Mouse (Mus musculus): ENCODE measurements around the gene C030005K15Rik.
"Not testable (repeated sequence)": the region's sequence is repeated elsewhere in the genome, so short reads cannot be mapped to it uniquely, and the experiment has no call there.

Gene C030005K15Rik

DNA sequence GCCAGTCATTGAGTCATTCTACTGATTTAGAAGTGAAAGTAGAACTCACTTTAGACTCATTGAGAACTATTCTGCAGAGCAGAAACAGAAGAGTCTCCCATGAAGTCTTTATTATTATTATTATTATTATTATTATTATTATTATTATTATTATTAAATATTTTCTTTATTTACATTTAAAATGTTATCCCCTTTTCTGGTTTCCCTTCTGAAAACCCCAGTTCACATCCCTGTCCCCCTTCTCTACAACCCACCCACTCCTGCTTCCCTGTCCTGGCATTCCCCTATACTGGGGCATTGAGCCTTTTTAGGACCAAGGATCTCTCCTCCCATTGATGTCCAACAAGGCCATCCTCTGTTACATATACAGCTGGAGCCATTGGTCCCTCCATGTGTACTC lies at the start of gene C030005K15Rik:
C030005K15Rik (minus strand) TSS at position 101 of the 400 bp plus-strand sequence.
- in situ Hi-C loops (cut with MboI; ENCODE audit: unreplicated experiment in 2 of 2), result not testable (repeated sequence)

DNA sequence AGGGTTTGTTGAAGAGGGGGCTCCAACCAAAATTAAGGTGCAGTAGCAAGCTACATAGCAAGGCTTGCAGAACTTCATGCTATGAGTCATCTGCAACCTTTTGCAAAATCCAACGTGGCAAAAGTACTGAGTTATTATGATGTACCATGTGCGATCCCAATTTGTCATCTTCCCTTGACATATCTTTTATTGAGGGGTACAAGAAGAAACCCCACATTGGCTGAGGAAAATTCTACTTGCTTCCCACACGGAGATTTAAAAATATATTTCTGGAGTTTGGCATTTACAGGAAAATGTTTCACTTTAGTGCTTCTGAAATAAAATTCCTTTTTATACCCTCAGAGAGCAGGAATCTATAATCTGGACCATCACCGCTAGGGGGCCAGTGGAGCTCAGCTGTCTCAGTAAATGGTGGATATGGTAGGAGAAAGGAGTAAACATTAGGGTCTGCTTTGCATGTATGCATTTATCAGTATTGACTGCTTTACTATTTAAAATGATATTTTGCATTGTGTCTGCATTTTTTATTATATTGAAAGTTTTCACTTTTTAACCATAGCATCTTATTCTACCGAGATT lies 41.7 kb upstream of the C030005K15Rik start:
- in situ Hi-C loops (cut with MboI; ENCODE audit: unreplicated experiment in 2 of 2), result no loop called here

DNA sequence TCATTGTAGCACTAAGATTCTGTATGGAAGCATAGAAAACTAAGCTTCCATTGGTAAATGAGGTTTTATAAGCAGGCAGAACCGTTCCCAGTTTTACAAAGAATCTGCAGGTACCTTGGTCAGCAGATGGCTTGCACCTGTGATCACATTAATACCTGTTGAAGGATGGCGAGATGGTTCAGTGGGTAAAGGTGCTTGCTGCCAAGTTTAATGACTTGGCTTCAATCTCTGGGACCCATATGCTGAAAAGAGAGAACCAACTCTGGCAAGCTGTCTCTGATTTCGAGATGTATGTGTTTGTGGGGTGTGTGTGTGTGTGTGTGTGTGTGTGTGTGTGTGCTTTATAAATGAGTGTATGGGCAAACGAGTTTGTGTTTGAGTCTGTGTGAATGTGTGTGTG lies 27.3 kb upstream of the C030005K15Rik start:
- in situ Hi-C loops (cut with MboI; ENCODE audit: unreplicated experiment in 2 of 2), result no loop called here

DNA sequence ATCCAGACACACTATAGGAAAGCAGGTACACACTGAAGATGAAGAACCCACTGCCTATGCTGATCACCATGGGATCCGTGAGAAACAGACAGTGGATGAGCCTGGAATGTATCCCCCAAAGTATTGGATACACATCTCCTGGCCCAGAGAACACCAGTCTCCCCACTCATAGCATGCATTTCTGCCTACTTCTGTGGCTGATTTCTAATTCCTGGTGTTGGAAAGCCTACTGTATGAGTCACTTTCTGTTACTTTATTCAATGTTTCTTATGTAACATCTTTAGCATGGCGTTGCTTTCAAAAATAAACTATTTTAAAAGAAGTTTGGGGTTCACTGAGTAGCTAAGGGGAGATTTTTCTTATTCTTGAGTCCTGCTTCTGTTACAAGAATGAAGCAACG lies 20.7 kb upstream of the C030005K15Rik start:
- in situ Hi-C loops (cut with MboI; ENCODE audit: unreplicated experiment in 2 of 2), result no loop called here

DNA sequence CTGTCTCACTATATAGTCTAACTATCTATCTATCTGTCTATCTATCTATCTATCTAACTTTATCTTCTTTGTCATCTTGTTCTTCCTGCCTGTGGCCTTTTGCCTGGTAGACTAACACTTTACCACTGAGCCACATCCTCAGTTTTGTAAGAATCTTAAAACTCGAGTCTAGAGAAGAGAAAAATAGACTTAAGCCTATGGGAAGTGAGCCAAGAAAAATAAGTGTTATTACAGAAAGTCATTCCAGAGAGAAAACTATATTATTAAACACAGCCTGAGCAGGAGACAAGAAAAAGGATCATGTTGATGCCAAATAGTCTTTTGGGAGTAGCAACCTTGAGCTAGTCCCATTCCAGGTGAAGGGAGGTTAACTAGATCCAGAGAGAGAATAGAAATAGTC lies 626 bp downstream of the C030005K15Rik start:
- in situ Hi-C loops (cut with MboI; ENCODE audit: unreplicated experiment in 2 of 2), result no loop called here

DNA sequence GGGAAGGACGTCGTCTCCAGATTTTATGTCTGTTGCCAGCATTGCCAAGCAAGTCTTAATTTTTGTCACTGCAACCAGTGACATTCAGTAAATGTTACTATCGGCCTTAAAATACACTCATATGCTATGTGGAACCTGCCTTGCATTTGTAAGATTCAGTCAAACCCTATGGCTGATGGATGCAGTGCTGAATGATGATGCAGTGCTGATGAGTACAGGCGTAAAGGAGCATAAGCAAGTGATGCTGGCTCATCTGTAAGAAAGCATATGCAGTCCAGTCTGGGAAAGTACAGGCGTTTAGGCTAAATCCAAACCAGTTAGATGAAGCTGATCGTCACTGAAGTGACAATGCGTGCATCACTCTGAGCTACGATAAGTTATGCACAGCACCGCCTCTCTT lies 3.8 kb downstream of the C030005K15Rik start:
- in situ Hi-C loops (cut with MboI; ENCODE audit: unreplicated experiment in 2 of 2), result loop anchor here (5.0 to 25.0 kb wide), 2 partner anchors 1370 to 1890 kb away; no protein-coding TSS in a partner anchor

DNA sequence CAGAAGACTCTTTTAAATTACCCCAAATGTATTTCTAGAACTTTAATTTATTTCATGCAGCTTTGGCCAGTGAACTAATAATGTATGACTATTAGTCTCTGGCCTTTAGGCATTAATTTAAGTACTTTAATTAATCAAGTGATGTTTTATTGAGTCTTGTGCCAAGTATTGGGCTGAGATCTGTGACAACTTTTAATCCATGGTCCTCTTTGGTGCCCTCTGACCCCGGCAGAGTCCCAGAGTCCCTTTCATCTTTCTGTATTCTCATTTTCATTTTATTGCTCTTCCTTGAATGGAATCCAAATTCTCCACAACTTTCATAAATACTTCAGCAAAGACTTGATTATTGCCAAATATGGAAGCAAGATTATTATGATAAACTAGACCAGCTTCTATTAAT lies 5.9 kb downstream of the C030005K15Rik start:
- in situ Hi-C loops (cut with MboI; ENCODE audit: unreplicated experiment in 2 of 2), result loop anchor here (5.0 to 25.0 kb wide), 2 partner anchors 1372 to 1892 kb away; no protein-coding TSS in a partner anchor

DNA sequence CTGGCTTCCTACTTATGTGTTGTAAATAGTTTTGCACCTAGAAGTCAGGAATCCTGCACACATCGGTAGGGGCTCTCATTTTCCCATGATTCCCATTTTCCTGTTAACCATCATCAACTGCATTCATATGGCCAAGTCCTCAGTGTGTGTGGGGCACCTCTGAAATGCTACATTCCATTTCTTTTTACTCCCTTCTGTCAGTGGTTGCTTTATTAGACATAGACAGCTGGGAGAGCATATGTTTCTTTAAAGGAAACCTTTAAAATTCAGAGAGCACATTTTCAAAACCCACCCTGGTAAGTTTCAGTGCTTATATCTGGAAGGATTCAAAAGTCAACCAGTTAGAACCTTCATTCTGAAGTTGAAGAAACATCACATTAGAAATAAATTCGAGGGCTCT lies 8.5 kb downstream of the C030005K15Rik start:
- in situ Hi-C loops (cut with MboI; ENCODE audit: unreplicated experiment in 2 of 2), result loop anchor here (10.0 to 25.0 kb wide), 3 partner anchors 1437 to 1907 kb away; no protein-coding TSS in a partner anchor

DNA sequence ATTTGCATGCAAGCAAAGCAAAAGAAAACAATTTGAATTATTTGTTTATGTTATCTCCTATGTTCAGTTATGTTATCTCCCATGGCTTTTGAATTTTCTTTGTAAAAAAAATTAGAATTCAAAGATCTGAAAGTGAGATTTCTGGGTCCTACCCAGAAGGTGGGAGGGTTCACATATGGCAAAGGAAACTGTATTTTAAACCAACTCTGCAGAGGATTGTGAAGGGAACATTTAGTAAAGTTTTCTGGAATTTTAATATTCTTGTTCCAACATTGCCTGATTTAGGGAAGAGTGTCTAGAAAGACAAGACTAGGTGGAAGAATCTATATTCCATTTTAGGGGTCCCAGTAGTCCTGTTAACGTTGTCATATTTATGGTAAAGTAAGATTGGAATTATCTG lies 9.3 kb downstream of the C030005K15Rik start:
- in situ Hi-C loops (cut with MboI; ENCODE audit: unreplicated experiment in 2 of 2), result loop anchor here (10.0 to 25.0 kb wide), 3 partner anchors 1438 to 1908 kb away; no protein-coding TSS in a partner anchor

DNA sequence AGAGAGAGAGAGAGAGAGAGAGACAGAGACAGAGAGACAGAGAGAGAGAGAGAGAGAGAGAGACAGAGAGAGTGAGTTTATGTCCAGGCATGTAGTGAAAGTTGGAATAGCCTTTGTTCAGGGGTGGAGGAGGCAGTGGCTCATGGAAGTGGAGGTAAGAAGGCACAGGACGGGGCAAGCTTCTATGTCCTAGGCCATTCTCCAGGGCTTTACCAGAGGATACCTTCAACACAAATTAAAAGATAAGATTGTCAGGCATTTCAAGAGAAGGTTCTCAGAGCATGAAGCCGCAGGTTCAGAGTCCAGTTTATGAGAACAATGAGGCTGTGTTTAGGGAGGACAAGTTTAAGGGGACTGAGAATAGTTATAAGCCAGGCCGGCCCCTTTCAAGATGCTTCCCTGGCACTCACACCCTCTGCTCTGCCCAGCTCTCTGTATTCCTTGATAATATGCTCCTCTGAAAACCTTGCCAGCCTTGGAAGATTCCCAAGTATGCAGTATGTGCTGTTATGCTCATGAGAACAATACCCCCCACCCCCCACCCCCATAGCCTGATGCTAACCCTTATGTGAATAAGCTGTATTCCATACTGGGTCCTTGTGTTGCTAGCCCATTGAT lies 11.2 kb downstream of the C030005K15Rik start:
- in situ Hi-C loops (cut with MboI; ENCODE audit: unreplicated experiment in 2 of 2), result loop anchor here (10.0 to 25.0 kb wide), 3 partner anchors 1439 to 1909 kb away; no protein-coding TSS in a partner anchor

DNA sequence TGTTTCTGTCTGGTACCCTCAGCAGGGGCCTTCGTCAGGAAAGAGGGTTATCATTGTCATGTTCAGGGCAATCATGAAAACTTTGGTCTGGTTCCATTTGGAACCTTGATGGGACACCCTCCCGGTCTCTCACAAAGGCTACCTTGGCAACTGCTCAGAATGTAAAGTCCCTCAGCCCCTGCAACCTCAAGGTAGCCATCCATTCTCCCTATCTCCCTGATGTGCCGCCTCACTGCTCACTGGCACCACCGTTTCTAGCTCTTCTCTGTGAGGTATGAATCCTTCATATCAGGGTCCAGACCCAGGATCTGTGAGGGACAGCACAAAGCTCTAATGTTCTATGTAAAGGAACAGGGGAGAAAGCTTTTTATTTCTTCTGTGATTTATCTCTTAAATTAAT lies 12.0 kb downstream of the C030005K15Rik start:
- in situ Hi-C loops (cut with MboI; ENCODE audit: unreplicated experiment in 2 of 2), result loop anchor here (5.0 to 25.0 kb wide), 5 partner anchors 1373 to 1910 kb away; no protein-coding TSS in a partner anchor

DNA sequence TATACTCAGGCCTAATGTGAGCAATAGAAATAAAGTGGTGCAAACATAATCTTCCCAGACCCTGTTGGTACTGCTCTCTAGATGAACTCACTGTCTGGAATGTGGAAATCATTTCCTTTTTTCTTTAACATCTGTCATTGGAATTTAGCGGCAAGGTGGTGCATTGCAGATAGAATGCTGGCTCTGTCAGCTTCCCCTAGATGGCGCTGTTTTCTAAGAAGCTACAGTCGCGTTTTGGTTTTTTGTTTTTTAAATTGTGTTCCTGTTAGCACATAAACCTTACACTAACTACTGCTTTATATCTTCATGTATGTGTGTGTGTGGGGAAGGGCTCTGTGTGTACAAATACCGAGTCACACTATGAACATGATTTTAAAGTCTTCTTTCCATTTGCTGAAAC lies 13.9 kb downstream of the C030005K15Rik start:
- in situ Hi-C loops (cut with MboI; ENCODE audit: unreplicated experiment in 2 of 2), result loop anchor here (5.0 to 25.0 kb wide), 5 partner anchors 1375 to 1912 kb away; no protein-coding TSS in a partner anchor

DNA sequence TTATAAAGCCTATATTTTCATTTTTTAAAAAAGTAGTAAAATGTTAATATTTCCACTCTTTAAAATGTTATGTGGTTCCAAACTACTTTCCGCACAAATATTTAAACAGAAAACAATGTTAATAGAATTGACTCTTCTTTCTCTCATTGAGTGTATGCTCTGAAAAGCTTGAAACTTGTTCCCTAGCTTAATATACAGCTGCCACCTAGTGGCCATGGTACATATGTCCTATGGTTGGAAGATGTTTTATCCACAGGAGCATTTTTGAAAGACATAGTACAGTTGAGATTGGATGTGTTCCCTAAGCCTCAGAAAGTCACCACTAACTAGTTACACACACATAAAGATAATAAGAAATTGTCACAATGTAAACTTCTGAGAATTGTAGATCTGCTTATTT lies 22.0 kb downstream of the C030005K15Rik start:
- in situ Hi-C loops (cut with MboI; ENCODE audit: unreplicated experiment in 2 of 2), result loop anchor here in 1 of 2 experiments (25.0 kb wide), 1 partner anchor 1908 kb away; no protein-coding TSS in a partner anchor

DNA sequence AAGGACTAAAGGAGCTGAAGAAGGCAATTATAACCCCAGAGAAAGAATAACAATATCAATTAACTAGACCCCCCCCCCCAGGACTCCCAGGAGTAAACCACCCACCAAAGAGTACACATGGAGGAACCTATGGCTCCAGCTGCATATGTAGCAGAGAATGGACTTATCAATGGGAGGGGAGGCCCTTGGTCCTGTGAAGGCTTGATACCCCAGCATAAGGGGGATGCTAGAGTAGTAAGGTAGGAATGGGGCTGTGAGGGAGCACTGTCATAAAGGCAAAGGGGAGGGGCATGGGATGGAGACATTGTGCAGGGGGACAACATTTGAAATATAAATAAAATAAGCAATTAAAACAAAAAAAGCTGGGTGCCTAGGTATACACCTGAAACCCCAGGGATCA lies 24.2 kb downstream of the C030005K15Rik start:
- in situ Hi-C loops (cut with MboI; ENCODE audit: unreplicated experiment in 2 of 2), result loop anchor here in 1 of 2 experiments (25.0 kb wide), 1 partner anchor 1910 kb away; no protein-coding TSS in a partner anchor

DNA sequence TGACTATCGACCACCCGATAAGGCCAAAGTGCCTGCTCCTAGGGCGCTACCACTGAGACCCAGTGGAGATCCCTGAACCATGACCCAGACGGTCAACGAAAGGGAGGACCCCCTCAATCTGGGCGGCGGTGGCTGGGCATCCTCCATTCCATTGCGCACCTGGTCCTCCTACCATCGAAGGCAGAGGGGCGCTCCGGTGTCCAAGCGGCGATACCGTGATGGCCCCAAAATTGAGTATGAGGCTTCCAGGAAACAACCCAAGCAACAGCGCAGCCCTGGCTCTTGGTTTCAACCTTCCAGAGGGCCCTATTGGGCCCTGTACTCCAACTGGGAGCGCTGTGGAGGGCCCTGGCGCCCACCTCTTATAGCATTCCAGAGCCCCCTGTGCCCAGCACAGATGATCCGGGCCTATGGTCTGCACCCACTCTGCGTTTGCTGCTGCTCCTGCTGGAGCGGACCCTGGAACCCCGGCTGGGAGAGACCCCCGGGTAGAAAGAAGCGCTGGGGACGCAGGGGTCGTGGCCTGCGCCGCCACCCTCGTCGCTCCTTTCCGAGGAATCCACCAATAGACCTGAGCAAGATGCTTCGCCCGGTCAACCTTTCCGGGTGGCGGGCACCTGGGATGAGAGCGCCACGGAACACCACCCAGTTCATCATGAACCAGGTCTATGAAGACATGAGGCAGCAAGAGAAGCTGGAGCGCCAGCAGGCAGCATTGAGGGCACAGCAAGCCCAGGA lies 33.0 kb downstream of the C030005K15Rik start:
- in situ Hi-C loops (cut with MboI; ENCODE audit: unreplicated experiment in 2 of 2), result loop anchor here (10.0 to 25.0 kb wide), 4 partner anchors 319 to 1806 kb away; no protein-coding TSS in a partner anchor

DNA sequence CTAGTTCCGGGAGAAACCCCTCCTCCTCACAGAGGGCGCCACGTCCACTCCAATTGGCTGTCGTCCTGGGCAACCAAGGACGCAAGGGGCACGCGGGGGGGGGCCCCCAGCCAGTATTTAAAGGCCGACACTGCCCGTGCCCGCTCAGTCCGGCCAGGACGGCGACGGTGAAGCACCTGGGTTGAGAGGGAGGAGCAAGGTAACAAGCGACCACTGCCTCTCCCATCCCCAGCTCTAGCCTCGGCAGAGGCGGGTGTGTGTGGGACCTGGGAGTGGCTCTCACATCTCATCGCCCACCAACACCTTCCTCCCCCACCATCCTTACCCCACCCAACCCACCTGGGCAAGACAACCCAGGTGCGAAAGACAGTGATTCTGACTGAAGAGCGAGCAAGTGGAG lies 33.6 kb downstream of the C030005K15Rik start, which contains the start of gene Ccer1:
Ccer1 (plus strand) TSS at position 147 of the 400 bp plus-strand sequence.
- in situ Hi-C loops (cut with MboI; ENCODE audit: unreplicated experiment in 2 of 2), result loop anchor here (10.0 to 25.0 kb wide), 4 partner anchors 318 to 1806 kb away; no protein-coding TSS in a partner anchor

DNA sequence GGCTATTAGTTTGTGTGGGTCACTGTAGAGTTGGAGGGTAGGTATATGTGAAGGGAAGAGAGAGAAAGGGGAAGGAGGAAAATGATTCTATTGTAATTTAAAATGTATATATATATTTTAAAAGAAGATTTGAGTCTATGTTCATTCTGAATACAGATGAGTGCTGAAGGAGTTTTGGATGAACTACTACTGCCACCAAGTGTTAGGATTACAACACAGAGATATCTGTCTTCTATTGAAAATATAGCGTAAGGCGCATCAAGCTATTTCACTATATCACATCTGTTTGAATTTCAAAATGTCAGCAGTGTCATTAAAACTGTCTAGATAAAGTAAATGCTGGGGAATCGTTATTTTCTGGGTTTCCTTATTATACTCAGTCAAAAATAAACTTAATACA lies 37.1 kb downstream of the C030005K15Rik start:
- in situ Hi-C loops (cut with MboI; ENCODE audit: unreplicated experiment in 2 of 2), result loop anchor here (25.0 kb wide), 2 partner anchors 1652 to 1802 kb away; no protein-coding TSS in a partner anchor

DNA sequence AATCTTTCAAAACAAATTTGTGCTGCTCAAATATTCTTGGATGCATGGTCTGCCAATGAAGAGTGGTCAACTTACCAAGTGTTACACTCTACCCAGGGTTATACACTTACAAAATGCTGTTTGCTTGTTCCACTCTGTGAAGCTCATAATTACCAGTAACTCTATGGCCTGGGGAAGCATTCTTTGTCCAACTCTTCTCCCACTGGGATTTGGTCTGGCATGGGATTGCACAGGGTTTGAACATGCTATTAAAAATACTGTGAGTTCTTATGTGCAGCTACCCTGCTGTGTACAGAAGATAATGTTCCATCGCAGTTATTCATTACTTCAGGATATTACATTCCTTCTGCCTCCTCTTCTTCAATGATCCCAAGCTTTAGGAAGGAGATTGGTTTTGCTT lies 39.4 kb downstream of the C030005K15Rik start:
- in situ Hi-C loops (cut with MboI; ENCODE audit: unreplicated experiment in 2 of 2), result loop anchor here (25.0 kb wide), 2 partner anchors 1650 to 1800 kb away; no protein-coding TSS in a partner anchor

DNA sequence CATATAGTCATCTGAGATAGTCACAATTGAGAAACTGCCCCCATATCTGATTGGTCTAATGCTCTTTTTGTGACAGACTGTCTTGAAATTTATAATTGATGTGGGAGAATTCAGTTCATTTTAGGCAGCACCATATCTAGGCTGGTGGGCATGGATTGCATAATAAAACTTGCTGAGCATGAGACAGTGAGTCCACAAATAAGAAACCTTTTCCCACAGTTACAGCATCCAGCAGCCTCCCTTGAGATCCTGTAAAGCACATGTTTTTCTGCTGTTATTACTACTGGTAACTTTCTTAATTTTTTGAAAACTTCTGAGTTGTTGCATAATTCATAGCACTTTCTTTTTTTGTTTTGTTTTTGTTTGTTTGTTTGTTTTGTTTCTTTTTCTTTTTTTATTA lies 43.6 kb downstream of the C030005K15Rik start:
- in situ Hi-C loops (cut with MboI; ENCODE audit: unreplicated experiment in 2 of 2), result loop anchor here (25.0 kb wide), 2 partner anchors 1646 to 1796 kb away; no protein-coding TSS in a partner anchor

Measured in v-Abl transformed pro-B cells (cell line).